Mouse (Mus musculus): ENCODE measurements around the gene Ephb1.

GRCm38 (mm10) chr9:101956228-101956627, 398.3 kb downstream of the Ephb1 start:
- no peak for TF ChIP-seq POLR2A (IDR thresholded peaks at IDR 0.05; ENCODE audit: insufficient read length, low read depth)
- TF ChIP-seq E2F4 (IDR thresholded peaks at IDR 0.05; ENCODE audit: insufficient read depth) = no peak
- no peak for TF ChIP-seq TCF12 (IDR thresholded peaks at IDR 0.05; ENCODE audit: insufficient read depth, poor library complexity, severe bottlenecking)
- TF ChIP-seq SRF (IDR thresholded peaks at IDR 0.05; ENCODE audit: control insufficient read depth, insufficient read length, low read depth) = no peak
- TF ChIP-seq MAX (IDR thresholded peaks at IDR 0.05; ENCODE audit: low read depth) = no peak
- no peak for TF ChIP-seq USF1 (IDR thresholded peaks at IDR 0.05; ENCODE audit: low read depth)

All from myocyte (in vitro differentiated cells).